Mouse (Mus musculus): ENCODE measurements around the gene Grik4. TPM values are rescaled to one million over a fixed set of nuclear protein-coding genes. Genes with fewer than 3 reads are reported as not detected.

Grik4 gene
- total RNA-seq, 2 experiments from 2014 or later, result 0.07 TPM; not detected in 1

- DNase-seq, result no peak
- intact Hi-C loops (cut with DNase I), result no loop called here
Measured at GRCm38 (mm10) chr9:42627146-42627545, 317.1 kb downstream of the Grik4 start.

GRCm38 (mm10) chr9:42626226-42626775 lies 318.0 kb downstream of the Grik4 start:
- DNase-seq, result no peak
- intact Hi-C loops (cut with DNase I), result no loop called here

- intact Hi-C loops (cut with DNase I), result no loop called here
- no peak for DNase-seq
Measured at GRCm38 (mm10) chr9:42614409-42614808, 329.9 kb downstream of the Grik4 start.

- intact Hi-C loops (cut with DNase I), result no loop called here
- DNase-seq, result no peak
Measured at GRCm38 (mm10) chr9:42613827-42614226, 330.5 kb downstream of the Grik4 start.

DNA sequence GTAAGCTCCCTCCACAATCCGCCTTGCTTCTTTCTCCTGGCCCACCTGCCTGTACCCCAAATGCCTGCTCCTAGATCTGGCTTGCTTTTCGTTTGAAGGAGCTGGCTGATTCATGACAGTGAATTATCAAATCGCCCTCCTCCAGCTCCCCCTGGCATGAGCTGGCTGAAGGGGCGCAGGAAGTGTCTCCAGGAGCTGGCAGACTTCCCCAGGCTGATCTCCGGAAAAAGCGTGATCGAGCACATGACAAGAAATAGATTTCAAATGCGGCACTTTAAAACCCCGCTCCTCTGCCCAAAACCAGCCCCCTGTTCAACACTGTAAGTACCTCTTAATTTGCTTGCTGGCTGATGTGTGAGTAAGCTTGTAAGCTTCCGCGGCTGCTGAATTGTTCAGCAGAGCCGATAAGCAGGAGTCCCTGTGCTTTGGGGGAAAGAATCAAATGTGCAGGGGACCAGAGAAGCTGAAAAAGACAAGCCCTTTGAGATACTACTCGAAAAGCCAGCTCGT lies 331.8 kb downstream of the Grik4 start:
- no peak for DNase-seq
- intact Hi-C loops (cut with DNase I), result no loop called here

DNA sequence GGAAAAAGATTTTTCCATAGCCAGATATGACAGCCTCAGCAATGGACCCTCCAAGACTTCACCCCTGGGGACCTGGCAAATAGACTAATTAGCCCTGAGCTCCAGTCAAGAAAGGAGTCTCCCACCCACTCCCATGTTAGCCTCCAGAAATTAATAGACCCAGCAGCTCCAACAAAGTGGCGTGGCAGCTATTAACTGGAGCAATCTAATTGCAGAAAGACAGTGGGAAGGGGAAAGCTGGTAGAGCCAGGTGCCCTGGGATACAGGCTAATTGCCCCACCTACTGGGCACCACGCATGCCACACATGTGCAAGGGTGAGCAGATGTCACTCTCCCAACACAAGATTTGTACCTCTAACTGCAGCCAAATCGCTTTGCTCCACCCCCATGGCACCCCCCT lies 342.8 kb downstream of the Grik4 start:
- DNase-seq, result no peak
- intact Hi-C loops (cut with DNase I), result loop anchor here (1.0 kb wide), 1 partner anchor 275 kb away; no protein-coding TSS in a partner anchor

DNA sequence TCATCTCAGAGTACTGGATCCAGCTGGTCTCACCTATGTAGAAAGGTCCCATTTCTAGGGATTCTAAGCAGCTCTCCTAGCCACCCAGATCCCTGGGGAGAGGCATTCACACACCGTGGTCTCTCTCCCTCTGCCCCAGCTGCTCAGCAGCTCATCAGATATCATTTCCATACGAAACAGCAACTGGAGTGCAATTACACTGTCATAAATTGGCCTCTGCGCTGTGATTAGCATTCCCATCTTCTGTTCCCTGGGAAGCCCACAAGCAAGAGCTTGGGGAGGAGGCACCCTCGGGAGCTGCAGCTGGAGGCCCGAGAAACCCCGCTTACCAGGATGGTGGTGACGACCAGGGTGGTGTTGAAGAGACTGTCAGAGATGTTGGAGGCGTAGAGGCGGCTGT lies 346.8 kb downstream of the Grik4 start:
- no peak for DNase-seq
- intact Hi-C loops (cut with DNase I), result no loop called here

- intact Hi-C loops (cut with DNase I), result loop anchor here (10.0 kb wide), 1 partner anchor 254 kb away; no protein-coding TSS in a partner anchor
Measured at GRCm38 (mm10) chr9:42578511-42578910, 365.8 kb downstream of the Grik4 start.

DNA sequence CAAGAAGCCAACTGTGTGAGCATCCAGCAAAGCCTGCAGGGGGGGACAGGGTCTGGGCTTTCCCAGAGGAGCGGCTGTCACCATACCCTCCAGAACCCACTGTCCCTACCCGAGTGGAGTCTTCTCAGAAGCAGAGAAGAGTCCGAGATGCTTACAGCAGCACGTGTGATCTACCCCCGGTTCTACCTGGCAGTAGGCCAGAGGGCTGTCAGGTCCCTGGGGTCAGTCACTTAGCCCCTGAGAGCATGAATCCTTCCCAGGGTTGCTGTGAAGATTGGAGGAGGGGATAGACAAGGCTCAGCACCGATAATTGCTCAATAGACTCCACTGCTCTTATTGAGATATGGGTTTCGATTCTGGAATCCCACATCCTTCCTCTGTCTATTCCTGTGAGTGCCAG lies 366.2 kb downstream of the Grik4 start:
- DNase-seq, result no peak
- intact Hi-C loops (cut with DNase I), result loop anchor here (10.0 kb wide), 1 partner anchor 253 kb away; no protein-coding TSS in a partner anchor

More at GRCm38 (mm10) chr9:42578511-42578910, 365.8 kb downstream of the Grik4 start:
- DNase-seq, result no peak

- intact Hi-C loops (cut with DNase I), result loop anchor here (2.0 to 10.0 kb wide), 3 partner anchors 114 to 371 kb away; partner anchors contain the start of gene Grik4
Measured at GRCm38 (mm10) chr9:42573616-42574350, 370.5 kb downstream of the Grik4 start.

GRCm38 (mm10) chr9:42573180-42573579 lies 371.1 kb downstream of the Grik4 start:
- peak; percentile 55 to 69 for DNase-seq
- intact Hi-C loops (cut with DNase I), result loop anchor here (2.0 to 10.0 kb wide), 3 partner anchors 114 to 372 kb away; partner anchors contain the start of gene Grik4

More at GRCm38 (mm10) chr9:42573616-42574350, 370.5 kb downstream of the Grik4 start:
- DNase-seq, result no peak

- intact Hi-C loops (cut with DNase I), result no loop called here
- DNase-seq, result no peak
Measured at GRCm38 (mm10) chr9:42565921-42566320, 378.4 kb downstream of the Grik4 start.

GRCm38 (mm10) chr9:42555186-42555585 lies 389.1 kb downstream of the Grik4 start:
- no peak for DNase-seq
- intact Hi-C loops (cut with DNase I), result no loop called here

- peak; percentile 50 to 86 for DNase-seq
- intact Hi-C loops (cut with DNase I), result loop anchor here (1.0 to 5.0 kb wide), 2 partner anchors 223 to 394 kb away; partner anchors contain the start of gene Grik4
Measured at GRCm38 (mm10) chr9:42550116-42550515, 394.2 kb downstream of the Grik4 start.

- intact Hi-C loops (cut with DNase I), result no loop called here
- DNase-seq, result no peak
Measured at GRCm38 (mm10) chr9:42548981-42549380, 395.3 kb downstream of the Grik4 start.

DNA sequence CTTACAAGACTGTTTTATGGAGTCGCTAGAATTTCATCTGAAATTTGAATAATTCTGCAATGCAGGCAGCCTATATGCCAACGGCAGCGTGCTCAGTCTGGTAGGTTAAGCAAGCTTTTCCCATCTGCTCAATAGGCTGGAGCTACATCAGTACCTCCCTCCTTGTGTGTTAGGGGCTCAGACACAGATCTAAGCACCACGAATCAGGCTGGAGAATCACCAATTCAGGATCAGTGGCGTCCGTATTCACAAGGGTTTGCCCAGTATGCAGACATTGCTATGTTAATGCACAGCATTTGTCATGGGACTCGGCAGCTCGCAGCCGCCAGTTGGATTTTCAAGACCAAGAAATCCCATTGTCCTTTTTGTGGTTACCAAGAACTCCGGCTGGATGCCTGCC lies 399.8 kb downstream of the Grik4 start:
- intact Hi-C loops (cut with DNase I), result no loop called here
- no peak for DNase-seq

- intact Hi-C loops (cut with DNase I), result no loop called here
- no peak for DNase-seq
Measured at GRCm38 (mm10) chr9:42533491-42533890, 410.8 kb downstream of the Grik4 start.

GRCm38 (mm10) chr9:42533041-42533440 lies 411.3 kb downstream of the Grik4 start:
- DNase-seq, result no peak
- intact Hi-C loops (cut with DNase I), result no loop called here

GRCm38 (mm10) chr9:42531951-42532350 lies 412.3 kb downstream of the Grik4 start:
- intact Hi-C loops (cut with DNase I), result no loop called here

DNA sequence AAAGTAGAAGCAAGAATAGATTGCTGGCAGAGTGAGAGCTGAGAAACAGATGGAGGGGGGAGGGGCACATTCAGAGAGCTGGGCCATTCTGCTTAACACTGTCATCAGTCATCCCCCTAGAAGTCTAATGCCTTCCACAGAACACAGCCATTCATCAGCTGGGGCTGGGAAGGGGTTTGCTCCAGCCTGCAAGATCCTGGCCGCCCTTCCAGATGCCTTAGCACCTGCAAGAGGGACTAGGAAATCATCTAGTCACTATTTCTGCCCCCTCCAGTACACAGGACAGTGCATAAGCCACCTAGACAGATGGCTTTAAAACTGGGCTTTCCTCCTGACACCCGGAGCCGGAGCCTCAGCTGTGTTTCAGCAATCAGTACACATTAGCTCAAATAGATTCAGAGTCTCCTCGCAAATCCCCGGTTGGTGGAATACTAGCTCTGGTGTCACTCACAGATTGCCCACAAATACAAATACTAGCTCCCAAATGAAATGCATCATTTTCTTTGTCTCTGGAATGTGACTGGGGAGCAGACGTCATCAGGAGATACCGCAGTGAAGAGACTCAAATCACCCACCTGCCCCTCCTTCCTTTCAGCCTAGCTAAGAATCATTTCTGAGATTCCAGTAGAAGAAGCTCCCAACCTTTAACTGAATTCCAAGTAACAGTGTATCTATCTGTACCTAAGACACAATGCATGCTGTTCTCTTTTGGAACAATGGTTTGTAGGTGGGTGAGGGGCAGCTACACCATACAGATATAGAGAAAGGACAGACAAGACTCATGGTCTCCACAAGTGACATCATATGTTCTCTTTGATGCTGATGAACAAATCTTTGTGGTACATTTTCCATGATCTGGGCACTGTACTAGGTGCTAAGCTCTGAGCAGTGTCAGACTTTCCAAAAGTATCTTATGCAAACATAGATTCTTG lies 413.8 kb downstream of the Grik4 start:
- intact Hi-C loops (cut with DNase I), result no loop called here
- DNase-seq, result no peak

More at GRCm38 (mm10) chr9:42531951-42532350, 412.3 kb downstream of the Grik4 start:
- DNase-seq, result no peak
